Mouse (Mus musculus) neural tube, embryonic 12.5 days (tissue): ENCODE data around the gene Krt90. TPM values are rescaled to one million over a fixed set of nuclear protein-coding genes. Genes with fewer than 3 reads are reported as not detected.
"Not testable (repeated sequence)": the region's sequence is repeated elsewhere in the genome, so short reads cannot be mapped to it uniquely, and the experiment has no call there.

ENCODE experiments used
- ATAC-seq: fragments of 200-750 bp; cut with Nextera tagmentation; 2 replicates; pipeline ENCODE4 v1.8.0; 2017; ENCODE audit warnings: low read depth, mild to moderate bottlenecking, moderate TSS enrichment, moderate library complexity; ENCODE audit not compliant: low FRiP score
- H3K27ac ChIP-seq: fragments of 300-500 bp; sonication (generic); 2 replicates; pipeline ENCODE4 v1.5.1; 2016
- H3K27me3 ChIP-seq: fragments of 300-500 bp; sonication (generic); replicated peaks from 2 replicates; pipeline ENCODE4 v1.6.1; 2016; ENCODE audit warnings: mild to moderate bottlenecking
- H3K36me3 ChIP-seq: fragments of 300-500 bp; sonication (generic); 2 replicates; pipeline ENCODE4 v1.6.1; 2016; ENCODE audit warnings: mild to moderate bottlenecking
- H3K4me1 ChIP-seq: fragments of 300-500 bp; sonication (generic); 2 replicates; pipeline ENCODE4 v1.6.1; 2016
- H3K4me2 ChIP-seq: fragments of 300-500 bp; sonication (generic); replicated peaks from 2 replicates; pipeline ENCODE4 v1.6.1; 2016; ENCODE audit warnings: mild to moderate bottlenecking
- H3K4me3 ChIP-seq: fragments of 300-500 bp; sonication (generic); 2 replicates; pipeline ENCODE4 v1.5.1; 2016
- H3K9ac ChIP-seq: fragments of 300-500 bp; sonication (generic); 2 replicates; pipeline ENCODE4 v1.6.1; 2016; ENCODE audit warnings: mild to moderate bottlenecking
- H3K9me3 ChIP-seq: fragments of 300-500 bp; sonication (generic); 2 replicates; pipeline ENCODE4 v1.6.1; 2016; ENCODE audit warnings: mild to moderate bottlenecking
- WGBS: fragments of 180-500 bp; shearing (Covaris S2); methylation state at CpG from one replicate; pipeline ENCODE4 v1.1.7; 2016; 5-methylcytosine and 5-hydroxymethylcytosine counted together
- polyA plus RNA-seq: library from polyadenylated mRNA; unstranded; fragments of >200 nt; fragmentation: Nextera tagmentation; extraction: Ambion mirVana; gene quantifications from 2 replicates; pipeline ENCODE4 v1.2.1, GENCODE M21; 2016

Krt90 gene
- polyA plus RNA-seq, 1 experiment from 2014 or later: 0.58 TPM

DNA sequence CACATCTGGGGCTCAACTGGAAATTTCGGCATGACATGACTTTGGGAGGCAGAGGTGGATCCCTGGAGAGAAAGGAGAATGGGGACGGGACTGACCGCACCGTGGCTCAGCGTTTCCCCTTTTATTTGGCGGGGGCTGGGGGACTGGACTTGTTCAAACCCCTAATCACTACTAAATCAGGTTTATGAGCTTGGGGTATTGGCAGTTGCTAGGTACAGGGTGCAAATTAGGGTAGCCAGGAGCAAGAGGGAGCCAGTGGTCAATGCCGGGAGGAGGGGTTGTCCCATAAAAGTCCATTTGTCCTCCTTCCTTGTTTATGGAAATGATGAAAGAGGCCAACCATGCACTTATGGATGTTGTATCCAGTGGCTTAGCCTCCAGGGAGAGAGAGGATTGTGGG is 12.2 kb downstream of the Krt90 start, which contains the start of gene Krt82:
TSS of gene Krt82 (minus strand) at position 101 of the 400 bp plus-strand sequence.
- Histone ChIP-seq H3K9me3 (no peaks in the 10 kb centered on the region), H3K4me3 (no peak within 1 kb of the TSS), H3K36me3 (no peaks in the 10 kb centered on the region), H3K9ac (no peak within 1 kb of the TSS), H3K4me1 (peaks cover 8% of the 10 kb centered on the region), H3K27me3 (0 out of 2 replicates have a peak, but pooled peaks cover 2% of the 10 kb centered on the region), H3K4me2 (no peak within 1 kb of the TSS), H3K27ac (no peak within 1 kb of the TSS)
- no peak for ATAC-seq
- 50% methylated on average over 7 of the region's 7 CpGs for WGBS

DNA sequence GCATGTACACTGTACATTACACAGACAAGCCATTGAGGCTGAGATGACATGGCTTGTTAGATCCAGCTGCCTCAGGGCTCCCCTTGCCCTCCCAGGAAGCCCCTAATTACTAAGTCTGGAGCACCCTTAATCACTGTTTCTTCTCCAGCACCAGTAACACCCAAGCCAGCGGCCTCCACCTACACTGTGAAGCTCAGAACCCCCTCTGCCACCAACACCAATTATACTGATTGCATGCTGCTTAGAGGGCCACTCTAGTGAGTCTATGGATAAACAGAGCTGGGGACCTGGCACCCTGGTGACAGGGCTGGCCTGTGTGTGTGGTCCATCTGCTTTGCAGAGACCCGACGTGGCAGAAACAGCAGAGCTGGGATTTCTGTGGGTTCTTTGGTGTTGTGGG is 18.3 kb downstream of the Krt90 start:
- no peak for ATAC-seq
- 0 out of 2 replicates have a peak, but pooled peaks cover 3% of the 10 kb centered on the region for H3K4me1 ChIP-seq
- H3K27ac ChIP-seq: no peak overlapping the region
- H3K9ac ChIP-seq: no peak overlapping the region
- H3K4me3 ChIP-seq: no peak overlapping the region
- H3K36me3 ChIP-seq: no peaks in the 10 kb centered on the region
- H3K27me3 ChIP-seq: no peaks in the 10 kb centered on the region
- no peak overlapping the region for H3K4me2 ChIP-seq
- H3K9me3 ChIP-seq: no peaks in the 10 kb centered on the region
- 56% methylated on average over 3 of the region's 3 CpGs for WGBS

DNA sequence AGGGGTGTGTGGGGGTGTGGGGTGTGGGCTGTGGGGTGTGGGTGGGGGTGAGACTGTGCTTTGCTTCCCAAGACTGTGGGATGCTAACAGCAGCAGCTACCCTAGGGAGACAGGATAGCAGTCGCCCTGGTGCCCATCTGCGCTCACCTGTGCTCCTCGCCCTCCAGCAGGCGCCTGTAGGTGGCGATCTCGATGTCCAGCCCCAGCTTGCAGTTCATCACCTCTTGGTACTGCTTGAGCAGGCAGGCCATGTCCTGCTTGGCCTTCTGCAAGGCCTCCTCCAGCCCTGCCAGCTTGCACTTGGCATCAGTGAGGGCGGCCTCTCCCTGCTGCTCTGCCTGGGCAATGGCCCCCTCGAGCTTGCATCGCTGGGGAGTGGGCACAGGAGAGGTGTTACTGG is 20.2 kb downstream of the Krt90 start:
- ATAC-seq: no peak
- no peak overlapping the region for H3K27ac ChIP-seq
- WGBS: 58% methylated on average over 9 of the region's 9 CpGs

DNA sequence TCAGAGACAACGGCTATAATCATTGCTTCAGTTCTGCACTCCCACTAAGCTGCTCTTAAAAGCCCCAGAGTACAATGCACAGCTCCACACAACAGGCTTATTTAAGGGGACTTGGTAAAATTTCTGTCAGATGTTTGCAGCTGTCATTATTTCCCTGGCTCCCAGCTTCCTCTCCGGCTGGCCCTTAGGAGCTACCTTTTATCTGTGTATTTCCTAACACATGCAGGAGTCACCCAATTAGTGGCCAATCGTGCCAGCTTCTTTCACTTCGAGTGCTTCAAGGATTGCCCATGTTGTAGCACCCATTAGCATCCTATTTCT is 24.2 kb downstream of the Krt90 start:
- 59% methylated on average over 4 of the region's 4 CpGs for WGBS
- Histone ChIP-seq H3K4me1 (0 out of 2 replicates have a peak, but pooled peaks cover 3% of the 10 kb centered on the region), H3K27ac (no peak overlapping the region)

More for the DNA sequence above, 20.2 kb downstream of the Krt90 start:
- Histone ChIP-seq H3K9ac (no peak overlapping the region), H3K36me3 (no peaks in the 10 kb centered on the region), H3K4me1 (0 out of 2 replicates have a peak, but pooled peaks cover 3% of the 10 kb centered on the region), H3K4me2 (no peak overlapping the region), H3K4me3 (no peak overlapping the region), H3K9me3 (no peaks in the 10 kb centered on the region), H3K27me3 (no peaks in the 10 kb centered on the region)

DNA sequence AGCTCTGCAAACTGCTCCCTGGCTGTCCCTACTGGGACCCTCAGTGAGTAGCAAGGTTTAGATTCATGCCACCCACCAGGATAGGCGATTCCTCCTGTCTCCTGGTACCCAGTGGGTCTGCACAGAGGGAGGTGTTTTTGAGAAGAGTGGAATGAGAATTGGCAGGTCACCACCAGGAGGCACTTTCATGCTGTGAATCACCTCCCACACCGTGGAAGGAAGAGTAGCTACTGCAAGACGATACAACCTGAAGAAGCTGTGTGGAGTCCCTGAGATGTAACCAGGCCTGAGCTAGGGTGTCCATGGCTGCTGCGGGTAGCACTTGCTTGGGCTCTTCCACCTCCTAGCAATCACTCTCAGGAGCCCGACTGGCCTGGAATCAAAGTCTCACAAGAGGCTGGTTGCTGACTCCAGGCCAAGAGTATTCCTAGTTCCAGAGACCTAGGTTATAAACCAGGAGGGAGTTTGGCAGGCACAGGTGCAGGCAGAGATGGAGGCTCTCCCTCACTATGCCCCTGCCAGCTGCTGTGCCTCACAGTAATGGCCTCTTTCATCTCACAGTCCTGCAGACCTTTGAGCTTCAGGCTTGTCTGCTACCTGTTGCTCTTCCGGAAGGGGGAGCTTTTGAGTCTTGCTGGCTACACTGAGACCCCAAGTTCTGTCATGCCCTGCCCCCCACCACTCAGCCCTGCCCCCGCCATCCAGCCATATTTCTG is 24.7 kb downstream of the Krt90 start:
- no peak for ATAC-seq
- Histone ChIP-seq H3K4me1 (0 out of 2 replicates have a peak, but pooled peaks cover 3% of the 10 kb centered on the region), H3K27me3 (no peaks in the 10 kb centered on the region), H3K4me2 (no peak overlapping the region), H3K4me3 (no peak overlapping the region), H3K9ac (no peak overlapping the region), H3K27ac (no peak overlapping the region), H3K9me3 (no peaks in the 10 kb centered on the region), H3K36me3 (no peaks in the 10 kb centered on the region)
- WGBS: 37% methylated on average over 7 of the region's 7 CpGs

More for the DNA sequence above, 24.2 kb downstream of the Krt90 start:
- ATAC-seq: no peak
- no peak overlapping the region for H3K4me3 ChIP-seq
- H3K4me2 ChIP-seq: no peak overlapping the region
- H3K9ac ChIP-seq: no peak overlapping the region
- H3K27me3 ChIP-seq: no peaks in the 10 kb centered on the region
- H3K9me3 ChIP-seq: no peaks in the 10 kb centered on the region
- H3K36me3 ChIP-seq: no peaks in the 10 kb centered on the region

DNA sequence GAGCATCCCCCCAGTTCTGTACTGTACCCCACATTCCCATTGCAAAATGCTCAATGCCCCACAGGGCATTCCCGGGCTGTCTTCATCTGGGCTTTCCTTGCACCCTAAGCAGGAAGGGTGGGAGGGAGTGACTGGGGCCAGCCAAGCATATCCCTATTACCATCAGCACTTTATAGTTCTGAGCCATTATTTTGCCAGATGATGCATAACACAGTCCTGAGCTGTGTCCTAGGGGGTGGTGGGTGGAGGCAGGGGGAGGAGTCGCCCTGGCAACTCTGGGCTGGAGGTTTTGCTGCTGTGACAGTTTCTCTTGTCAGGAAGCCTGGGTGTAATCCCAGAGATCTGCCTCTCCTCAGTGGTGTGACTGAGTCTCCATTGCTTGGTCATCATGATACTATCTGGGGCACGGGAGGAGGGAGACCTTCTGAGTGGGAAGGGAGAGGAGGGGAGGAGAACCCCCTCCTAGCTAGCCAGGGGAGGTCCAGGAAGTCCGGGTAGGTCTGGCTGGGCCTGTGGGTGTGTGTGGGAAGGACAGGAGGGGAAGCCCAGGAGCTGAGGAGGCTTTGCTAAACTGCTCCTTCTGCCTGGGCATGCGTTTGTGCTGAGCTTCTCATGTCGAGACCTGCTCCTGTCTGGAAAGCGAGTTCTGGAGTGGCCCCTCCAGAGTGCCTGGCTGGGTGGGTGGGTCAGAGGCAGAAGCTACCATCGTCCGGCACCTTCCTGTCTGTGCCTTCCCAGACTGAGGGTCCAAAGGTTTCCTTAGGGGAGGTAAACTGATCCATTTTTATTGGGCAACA is 26.5 kb downstream of the Krt90 start:
- 0 out of 2 replicates have a peak, but pooled peaks have one; percentile 41 for ATAC-seq
- H3K27ac ChIP-seq: no peak overlapping the region
- H3K9ac ChIP-seq: no peak overlapping the region
- H3K4me2 ChIP-seq: no peak overlapping the region
- WGBS: 62% methylated on average over 9 of the region's 9 CpGs
- H3K36me3 ChIP-seq: no peaks in the 10 kb centered on the region
- no peaks in the 10 kb centered on the region for H3K9me3 ChIP-seq
- H3K4me1 ChIP-seq: no peaks in the 10 kb centered on the region
- H3K27me3 ChIP-seq: no peaks in the 10 kb centered on the region
- H3K4me3 ChIP-seq: no peak overlapping the region

DNA sequence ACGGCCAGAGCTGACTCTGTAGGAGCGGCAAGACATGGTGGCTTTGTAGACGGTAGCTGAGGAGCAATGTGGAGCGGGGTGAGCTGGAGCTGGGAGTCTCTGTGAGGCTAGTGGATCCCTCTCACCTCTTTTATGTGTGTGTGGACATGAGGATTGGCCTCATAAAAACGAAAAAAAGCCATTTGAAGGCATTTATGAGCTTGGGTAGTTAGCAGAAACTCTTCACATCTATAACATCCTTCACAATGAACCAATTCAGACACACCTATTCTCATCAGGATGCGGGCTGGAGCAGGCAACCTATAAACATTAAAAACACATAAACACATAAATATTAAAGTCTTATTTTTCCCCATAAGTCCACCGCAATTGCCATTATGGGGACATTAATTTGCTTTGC is 30.0 kb downstream of the Krt90 start, which contains the start of gene Krt84:
TSS of gene Krt84 (minus strand) at position 101 of the 400 bp plus-strand sequence.
- H3K27me3 ChIP-seq: no peaks in the 10 kb centered on the region
- H3K4me3 ChIP-seq: no peak within 1 kb of the TSS
- H3K9me3 ChIP-seq: no peaks in the 10 kb centered on the region
- no peaks in the 10 kb centered on the region for H3K36me3 ChIP-seq
- H3K9ac ChIP-seq: no peak within 1 kb of the TSS
- H3K27ac ChIP-seq: no peak within 1 kb of the TSS
- H3K4me1 ChIP-seq: no peaks in the 10 kb centered on the region
- 72% methylated on average over 7 of the region's 7 CpGs for WGBS
- ATAC-seq: no peak
- no peak within 1 kb of the TSS for H3K4me2 ChIP-seq

DNA sequence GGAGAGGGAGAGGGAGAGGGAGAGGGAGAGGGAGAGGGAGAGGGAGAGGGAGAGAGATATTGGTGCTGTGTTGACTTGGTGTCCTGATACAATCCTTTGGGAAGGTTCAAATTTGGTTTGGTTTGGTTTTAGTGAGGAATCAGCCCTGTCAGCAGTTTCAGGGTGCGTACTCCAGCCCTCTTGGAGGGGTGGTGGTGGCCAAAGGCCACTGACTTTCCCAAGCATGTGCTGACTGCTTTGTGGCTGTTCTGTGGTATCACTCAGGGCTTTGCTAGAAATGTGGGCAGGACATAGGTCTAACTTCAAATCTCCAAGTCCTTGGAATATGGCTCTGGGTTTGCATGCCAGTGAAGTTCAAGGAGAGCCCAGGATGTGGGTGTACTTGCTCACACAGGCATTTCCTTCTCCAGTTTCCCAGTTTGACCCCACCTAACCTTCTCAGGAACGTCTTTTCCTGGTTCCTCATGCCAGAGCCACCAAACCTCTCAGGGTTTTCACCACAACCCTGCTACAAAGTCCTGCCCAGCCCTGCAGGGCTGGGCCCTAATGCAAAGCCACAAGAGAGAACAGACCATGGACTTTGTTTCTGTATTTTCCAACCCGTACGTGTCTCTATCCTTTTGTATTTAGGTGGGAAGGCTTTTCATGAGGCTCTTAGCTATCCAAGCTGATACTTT is 40.1 kb downstream of the Krt90 start:
- H3K4me1 ChIP-seq: no peaks in the 10 kb centered on the region
- no peak overlapping the region for H3K4me3 ChIP-seq
- H3K9me3 ChIP-seq: no peaks in the 10 kb centered on the region
- no peaks in the 10 kb centered on the region for H3K36me3 ChIP-seq
- no peak overlapping the region for H3K27ac ChIP-seq
- no peak overlapping the region for H3K9ac ChIP-seq
- 77% methylated on average over 4 of the region's 4 CpGs for WGBS
- no peak for ATAC-seq
- H3K4me2 ChIP-seq: no peak overlapping the region
- H3K27me3 ChIP-seq: no peaks in the 10 kb centered on the region

DNA sequence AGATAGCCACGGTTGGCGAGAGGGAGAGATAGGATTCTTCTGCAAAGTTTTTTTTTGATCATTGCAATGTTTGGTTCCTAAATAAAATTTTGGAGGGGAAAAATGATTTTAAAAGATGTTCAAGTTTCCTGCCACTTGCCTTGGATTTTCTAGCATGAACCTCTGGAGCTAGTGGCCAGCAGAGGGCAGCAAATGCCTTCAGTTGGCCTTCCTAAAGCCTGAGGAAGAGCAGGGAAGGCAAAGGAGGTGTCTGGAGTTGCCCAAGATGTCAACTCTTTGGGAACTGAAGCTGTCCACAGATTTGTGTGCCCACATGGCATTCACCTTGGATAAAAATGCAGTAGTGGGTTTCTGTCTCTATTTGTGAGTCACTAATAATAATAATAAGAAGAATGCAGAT is 43.0 kb downstream of the Krt90 start:
- Histone ChIP-seq H3K4me1 (no peaks in the 10 kb centered on the region), H3K4me3 (no peak overlapping the region), H3K9ac (no peak overlapping the region), H3K27ac (no peak overlapping the region), H3K27me3 (no peaks in the 10 kb centered on the region), H3K9me3 (no peaks in the 10 kb centered on the region), H3K4me2 (no peak overlapping the region), H3K36me3 (no peaks in the 10 kb centered on the region)
- no peak for ATAC-seq
- WGBS: 22% methylated on average over 2 of the region's 2 CpGs

DNA sequence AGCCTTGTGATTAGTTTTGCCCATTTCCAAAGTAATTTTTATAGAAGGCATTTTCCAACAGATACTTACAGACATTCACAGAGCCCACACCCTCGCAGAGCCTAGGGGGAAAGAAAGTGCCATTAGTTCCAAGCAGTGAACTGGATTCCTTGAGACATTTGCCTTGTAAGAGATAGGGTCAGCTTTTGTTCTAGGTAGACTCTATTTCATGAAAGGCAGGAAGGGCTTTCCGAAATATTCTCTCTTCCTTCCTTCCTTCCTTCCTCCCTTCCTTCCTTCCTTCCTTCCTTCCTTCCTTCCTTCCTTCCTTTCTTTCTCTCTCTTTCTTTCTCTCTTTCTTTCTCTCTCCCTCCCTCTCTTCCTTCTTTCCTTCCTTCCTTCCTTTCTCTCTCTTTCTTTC is 45.6 kb downstream of the Krt90 start, which contains the start of gene Gm49425:
TSS of gene Gm49425 (minus strand) at position 101 of the 400 bp plus-strand sequence.
- not testable (repeated sequence) for H3K27me3 ChIP-seq, H3K36me3 ChIP-seq, ATAC-seq, H3K27ac ChIP-seq, H3K9ac ChIP-seq, H3K9me3 ChIP-seq, H3K4me3 ChIP-seq, H3K4me2 ChIP-seq, H3K4me1 ChIP-seq
- 81% methylated on average over 2 of the region's 2 CpGs for WGBS

DNA sequence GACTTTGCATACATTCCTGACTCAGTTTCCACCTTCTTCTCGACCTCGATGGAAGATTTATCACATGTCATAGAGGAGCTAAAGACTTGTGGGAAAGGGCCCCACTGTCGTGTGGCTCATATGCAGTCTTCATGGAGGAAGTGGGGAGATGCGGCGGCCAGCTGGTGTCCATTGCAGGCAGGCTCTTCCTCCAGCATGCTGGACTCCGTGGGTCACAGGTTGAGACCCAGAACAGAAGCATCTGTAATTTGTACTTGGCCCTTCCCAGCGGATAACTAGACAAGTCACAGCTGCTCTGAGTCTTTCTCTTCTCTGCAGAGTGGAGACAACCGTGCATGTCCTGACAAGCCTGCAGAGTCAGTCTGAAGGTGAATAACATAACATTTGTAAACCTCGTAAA is 54.5 kb downstream of the Krt90 start:
- no peaks in the 10 kb centered on the region for H3K4me1 ChIP-seq
- no peaks in the 10 kb centered on the region for H3K27me3 ChIP-seq
- H3K9ac ChIP-seq: no peak overlapping the region
- no peak overlapping the region for H3K27ac ChIP-seq
- WGBS: 82% methylated on average over 9 of the region's 9 CpGs
- H3K36me3 ChIP-seq: no peaks in the 10 kb centered on the region
- H3K9me3 ChIP-seq: no peaks in the 10 kb centered on the region
- no peak for ATAC-seq
- no peak overlapping the region for H3K4me2 ChIP-seq
- no peak overlapping the region for H3K4me3 ChIP-seq
